Mouse (Mus musculus): ENCODE measurements at regions not wholly inside any gene's neighbourhood (a gene's known extent, or its start where the extent isn't known, plus 50 kb on each side); places are given as distances from the start of the nearest gene placed in this dataset.

- 86% methylated on average over 1 of the region's 1 CpGs for WGBS
- no peaks in the 10 kb centered on the region for H3K27me3 ChIP-seq (ENCODE audit: control insufficient read depth, insufficient read depth, low read length)
- no peaks in the 10 kb centered on the region for H3K4me1 ChIP-seq (ENCODE audit: control insufficient read depth, insufficient read depth, low read length)
- H3K4me3 ChIP-seq (replicated peaks; ENCODE audit: insufficient read depth, low read depth, low read length) = no peak overlapping the region
- TF ChIP-seq CTCF (IDR thresholded peaks at IDR 0.05; ENCODE audit: borderline replicate concordance, insufficient read depth, low read depth, low read length) (no peak), POLR2A (IDR thresholded peaks at IDR 0.05; ENCODE audit: borderline replicate concordance, insufficient read depth, low read length) (no peak)
- DNase-seq = no peak
- no peak overlapping the region for H3K27ac ChIP-seq (ENCODE audit: insufficient read depth, low read length)
Observed at GRCm38 (mm10) chr3:115837617-115838216, 49.9 kb upstream of the Dph5 start.
